Mouse (Mus musculus) heart, embryonic 15.5 days (tissue): ENCODE data around the gene Mrs2. TPM values are rescaled to one million over a fixed set of nuclear protein-coding genes. Genes with fewer than 3 reads are reported as not detected.
A peak's percentile ranks its signal among the peaks of the same experiment; 100 is the strongest.

ENCODE experiments used
- ATAC-seq: fragments of 200-750 bp; cut with Nextera tagmentation; replicated peaks from 2 replicates; pipeline ENCODE4 v1.8.0; 2017; ENCODE audit warnings: low read depth, moderate TSS enrichment; ENCODE audit not compliant: insufficient number of reproducible peaks, insufficient read depth, low FRiP score
- H3K27ac ChIP-seq: fragments of 300-500 bp; sonication (generic); 2 replicates; pipeline ENCODE4 v1.5.1; 2015; ENCODE audit warnings: mild to moderate bottlenecking, inconsistent platforms
- H3K27me3 ChIP-seq: fragments of 300-500 bp; sonication (generic); 2 replicates; pipeline ENCODE4 v1.6.1; 2015; ENCODE audit warnings: inconsistent platforms
- H3K36me3 ChIP-seq: fragments of 300-500 bp; sonication (generic); 2 replicates; pipeline ENCODE4 v1.6.1; 2015; ENCODE audit warnings: mild to moderate bottlenecking, inconsistent platforms
- H3K4me1 ChIP-seq: fragments of 300-500 bp; sonication (generic); replicated peaks from 2 replicates; pipeline ENCODE4 v1.6.1; 2015; ENCODE audit warnings: inconsistent platforms
- H3K4me2 ChIP-seq: fragments of 300-500 bp; sonication (generic); 2 replicates; pipeline ENCODE4 v1.6.1; 2015; ENCODE audit warnings: inconsistent platforms, mild to moderate bottlenecking, moderate library complexity
- H3K4me3 ChIP-seq: fragments of 300-500 bp; sonication (generic); 2 replicates; pipeline ENCODE4 v1.5.1; 2015; ENCODE audit warnings: mild to moderate bottlenecking, inconsistent platforms
- H3K9ac ChIP-seq: fragments of 300-500 bp; sonication (generic); 2 replicates; pipeline ENCODE4 v1.6.1; 2015; ENCODE audit warnings: mild to moderate bottlenecking, inconsistent platforms
- H3K9me3 ChIP-seq: fragments of 300-500 bp; sonication (generic); replicated peaks from 2 replicates; pipeline ENCODE4 v1.6.1; 2016; ENCODE audit warnings: inconsistent platforms
- WGBS: fragments of 180-500 bp; shearing (Covaris S2); methylation state at CpG from one replicate; pipeline ENCODE4 v1.1.7; 2015; ENCODE audit warnings: mixed read lengths; 5-methylcytosine and 5-hydroxymethylcytosine counted together
- polyA plus RNA-seq: library from polyadenylated mRNA; unstranded; fragments of >200 nt; fragmentation: Nextera tagmentation; extraction: Ambion mirVana; gene quantifications from 2 replicates; pipeline ENCODE4 v1.2.1, GENCODE M21; 2015

Gene Mrs2
- polyA plus RNA-seq, result 13.1 and 13.5 TPM in 2 replicates

DNA sequence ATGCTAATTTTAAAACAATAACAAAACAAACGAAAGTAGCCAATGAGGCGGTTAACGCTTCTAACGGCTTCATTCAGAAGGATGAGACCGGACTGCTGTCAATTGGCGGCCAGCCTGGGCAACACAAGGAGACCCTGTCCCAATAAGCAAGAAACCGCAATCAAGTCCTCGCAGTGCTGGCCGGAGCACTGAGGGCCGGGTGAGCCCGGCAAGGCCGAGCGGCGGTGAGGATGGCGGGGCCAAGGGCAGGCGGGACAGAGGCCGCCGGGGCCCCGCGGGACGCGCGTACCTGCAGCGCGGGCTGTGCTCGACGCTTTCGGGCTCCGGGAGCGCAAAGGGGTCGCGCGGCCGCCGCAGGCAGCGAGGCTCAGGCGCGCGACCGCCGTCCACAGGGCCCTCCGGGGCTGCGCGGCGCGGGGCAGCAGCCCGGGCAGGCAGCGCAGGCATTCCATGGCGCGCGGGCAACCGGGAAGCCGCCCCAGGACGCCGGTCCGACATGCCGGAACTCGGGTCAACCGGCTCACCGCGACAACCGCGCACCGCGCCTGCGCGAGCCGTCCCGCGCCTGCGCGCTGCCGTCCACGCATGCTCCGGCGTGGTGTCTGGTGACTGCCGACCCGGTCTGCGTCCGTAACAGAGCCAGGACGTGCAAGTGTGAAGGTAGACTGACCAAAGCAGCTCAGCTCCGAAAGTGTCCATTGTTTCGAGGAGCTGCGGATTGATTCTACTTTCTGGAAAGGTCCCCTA is at the start of gene Mrs2:
Gene Mrs2, minus strand, starts transcription at position 587 of the 747 bp plus-strand sequence.
- WGBS, result under 1% methylated on average over 84 of the region's 84 CpGs
- H3K4me3 ChIP-seq, result peak within 1 kb of the TSS; percentile 74
- peak; percentile 89 for ATAC-seq
- no peaks in the 10 kb centered on the region for H3K27me3 ChIP-seq
- peaks cover 16% of the 10 kb centered on the region for H3K4me1 ChIP-seq
- H3K36me3 ChIP-seq, result peaks cover 3% of the 10 kb centered on the region; the same call in 1 of the 2 replicates
- H3K4me2 ChIP-seq, result peak within 1 kb of the TSS; percentile 80
- H3K27ac ChIP-seq, result peak within 1 kb of the TSS; percentile 85
- no peaks in the 10 kb centered on the region for H3K9me3 ChIP-seq
- peak within 1 kb of the TSS; percentile 81 for H3K9ac ChIP-seq

- 82% methylated on average over 4 of the region's 4 CpGs for WGBS
- ATAC-seq, result no peak
- H3K4me2 ChIP-seq, result no peak overlapping the region
- H3K4me3 ChIP-seq, result no peak overlapping the region
- no peak overlapping the region for H3K9ac ChIP-seq
- no peaks in the 10 kb centered on the region for H3K4me1 ChIP-seq
- no peaks in the 10 kb centered on the region for H3K27me3 ChIP-seq
- H3K36me3 ChIP-seq, result no peaks in the 10 kb centered on the region
- H3K27ac ChIP-seq, result no peak overlapping the region
- H3K9me3 ChIP-seq, result no peaks in the 10 kb centered on the region
Measured at GRCm38 (mm10) chr13:25069765-25070164, 49.6 kb upstream of the Mrs2 start.

DNA sequence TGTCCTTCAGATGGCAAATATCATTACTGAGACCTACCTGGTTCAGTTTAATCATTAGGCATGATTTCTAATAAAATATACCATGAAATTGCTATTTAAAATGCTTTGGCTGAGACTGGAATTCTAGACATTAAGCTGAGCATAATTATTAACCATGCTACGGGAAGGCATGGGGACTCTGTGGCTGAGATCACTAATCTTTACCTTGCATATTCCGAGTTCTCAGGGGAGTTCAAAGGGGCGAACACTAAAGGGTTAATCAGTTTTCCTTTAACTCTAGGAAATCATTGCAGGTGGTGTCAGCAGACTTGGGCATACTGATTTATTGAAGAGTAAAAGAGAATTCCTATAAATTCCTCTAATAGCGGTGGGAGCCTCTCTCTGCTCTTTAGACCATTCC is 47.0 kb upstream of the Mrs2 start:
- no peak for ATAC-seq
- H3K4me1 ChIP-seq, result no peaks in the 10 kb centered on the region

GRCm38 (mm10) chr13:25066659-25067058 is 46.5 kb upstream of the Mrs2 start:
- Histone ChIP-seq H3K36me3 (no peaks in the 10 kb centered on the region), H3K4me1 (no peaks in the 10 kb centered on the region), H3K9ac (no peak overlapping the region), H3K9me3 (no peaks in the 10 kb centered on the region), H3K27me3 (no peaks in the 10 kb centered on the region), H3K4me2 (no peak overlapping the region), H3K4me3 (no peak overlapping the region), H3K27ac (no peak overlapping the region)
- ATAC-seq, result no peak
- 93% methylated on average over 2 of the region's 2 CpGs for WGBS

More for the DNA sequence above, 47.0 kb upstream of the Mrs2 start:
- Histone ChIP-seq H3K27ac (no peak overlapping the region), H3K36me3 (no peaks in the 10 kb centered on the region), H3K4me3 (no peak overlapping the region), H3K27me3 (no peaks in the 10 kb centered on the region), H3K9ac (no peak overlapping the region), H3K9me3 (no peaks in the 10 kb centered on the region), H3K4me2 (no peak overlapping the region)
- WGBS, result 78% methylated on average over 4 of the region's 4 CpGs

GRCm38 (mm10) chr13:25055873-25056667 is 35.9 kb upstream of the Mrs2 start, which contains the start of gene Dcdc2a:
Gene Dcdc2a, plus strand, starts transcription at chr13:25056004.
- Histone ChIP-seq H3K36me3 (no peaks in the 10 kb centered on the region), H3K4me1 (peaks cover 16% of the 10 kb centered on the region), H3K4me2 (peak within 1 kb of the TSS; percentile 94), H3K9ac (peak within 1 kb of the TSS; percentile 38), H3K27me3 (peaks cover 34% of the 10 kb centered on the region), H3K9me3 (no peaks in the 10 kb centered on the region), H3K4me3 (peak within 1 kb of the TSS; percentile 58), H3K27ac (no peak within 1 kb of the TSS)
- 6% methylated on average over 63 of the region's 63 CpGs for WGBS
- peak; percentile 35; the same call in 1 of the 2 replicates for ATAC-seq

GRCm38 (mm10) chr13:25055111-25055554 is 35.0 kb upstream of the Mrs2 start:
- peaks cover 34% of the 10 kb centered on the region for H3K27me3 ChIP-seq
- no peaks in the 10 kb centered on the region for H3K36me3 ChIP-seq
- H3K4me2 ChIP-seq, result peak overlapping the region; percentile 94
- H3K4me3 ChIP-seq, result peak overlapping the region; percentile 58
- peak; percentile 69 for ATAC-seq
- H3K4me1 ChIP-seq, result peaks cover 16% of the 10 kb centered on the region
- WGBS, result under 1% methylated on average over 35 of the region's 35 CpGs
- no peaks in the 10 kb centered on the region for H3K9me3 ChIP-seq
- peak overlapping the region; percentile 38 for H3K9ac ChIP-seq
- H3K27ac ChIP-seq, result no peak overlapping the region

DNA sequence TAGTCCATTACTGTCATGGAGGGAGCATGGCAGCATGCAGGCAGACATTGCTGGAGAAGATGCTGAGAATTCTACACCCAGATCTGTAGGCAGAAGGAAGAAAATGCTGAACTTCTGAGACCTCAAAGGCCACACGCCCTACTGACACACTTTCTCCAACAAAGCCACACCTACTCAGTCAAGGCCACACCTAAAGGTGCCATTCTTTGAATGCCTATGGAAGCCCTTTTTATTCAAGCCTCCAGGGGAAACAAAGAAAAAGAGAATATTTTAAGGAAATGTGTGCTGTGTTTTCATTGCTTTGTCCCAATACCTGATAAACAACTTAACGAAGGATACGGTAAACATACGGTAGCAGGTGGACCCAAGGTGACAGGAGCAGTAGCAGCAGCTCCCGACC is 32.5 kb upstream of the Mrs2 start:
- H3K27me3 ChIP-seq, result peaks cover 31% of the 10 kb centered on the region
- no peak for ATAC-seq
- 85% methylated on average over 5 of the region's 5 CpGs for WGBS

GRCm38 (mm10) chr13:25039488-25039887 is 19.3 kb upstream of the Mrs2 start:
- H3K27ac ChIP-seq, result no peak overlapping the region
- H3K4me3 ChIP-seq, result no peak overlapping the region
- no peak overlapping the region for H3K4me2 ChIP-seq
- 61% methylated on average over 2 of the region's 2 CpGs for WGBS
- no peaks in the 10 kb centered on the region for H3K9me3 ChIP-seq
- no peaks in the 10 kb centered on the region for H3K4me1 ChIP-seq
- ATAC-seq, result no peak
- H3K9ac ChIP-seq, result no peak overlapping the region
- H3K36me3 ChIP-seq, result no peaks in the 10 kb centered on the region
- H3K27me3 ChIP-seq, result no peaks in the 10 kb centered on the region

More for the DNA sequence above, 32.5 kb upstream of the Mrs2 start:
- H3K4me1 ChIP-seq, result peaks cover 16% of the 10 kb centered on the region
- H3K4me3 ChIP-seq, result no peak overlapping the region
- H3K9me3 ChIP-seq, result no peaks in the 10 kb centered on the region; the same call in 1 of the 2 replicates
- H3K36me3 ChIP-seq, result no peaks in the 10 kb centered on the region
- H3K27ac ChIP-seq, result no peak overlapping the region
- H3K9ac ChIP-seq, result no peak overlapping the region
- H3K4me2 ChIP-seq, result no peak overlapping the region

- H3K27ac ChIP-seq, result no peak overlapping the region
- 73% methylated on average over 3 of the region's 3 CpGs for WGBS
- no peak for ATAC-seq
- H3K4me1 ChIP-seq, result no peaks in the 10 kb centered on the region
- H3K27me3 ChIP-seq, result no peaks in the 10 kb centered on the region
- no peaks in the 10 kb centered on the region for H3K36me3 ChIP-seq
- H3K4me3 ChIP-seq, result no peak overlapping the region
- H3K9ac ChIP-seq, result no peak overlapping the region
- H3K4me2 ChIP-seq, result no peak overlapping the region
- no peaks in the 10 kb centered on the region for H3K9me3 ChIP-seq
Measured at GRCm38 (mm10) chr13:25027114-25027425, 6.9 kb upstream of the Mrs2 start.

DNA sequence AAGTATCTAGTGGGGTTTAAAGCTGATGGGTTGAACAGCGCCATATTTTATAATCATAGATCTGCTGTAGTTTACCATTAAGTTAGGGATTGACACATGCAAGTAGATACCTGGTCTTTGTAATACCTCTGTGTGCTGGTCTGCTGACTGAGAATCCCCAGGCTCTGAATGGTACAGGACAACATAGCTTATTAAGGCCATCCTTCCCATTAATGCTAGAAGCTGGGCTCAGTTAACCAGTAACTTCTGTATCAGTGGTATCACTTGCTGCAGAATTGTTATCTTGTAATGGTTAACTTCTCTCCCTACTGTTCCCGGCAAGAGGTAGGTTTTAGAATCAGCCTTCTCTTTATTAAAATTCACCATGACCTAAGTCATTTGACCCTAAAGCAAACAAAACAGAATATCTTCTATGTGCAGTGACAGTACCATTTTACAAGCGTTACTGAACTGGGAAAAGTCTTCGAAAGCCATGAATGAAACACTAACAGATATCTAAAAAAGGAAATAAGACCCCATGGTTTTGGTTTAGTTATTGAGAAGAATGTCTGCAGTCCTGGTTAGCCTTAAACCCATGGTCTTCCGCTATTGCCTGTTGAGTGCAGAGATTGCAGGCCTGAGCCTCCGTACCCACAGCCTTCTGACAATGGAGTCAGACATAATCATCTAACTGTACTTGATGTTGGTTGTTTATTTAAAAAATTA is 6.4 kb upstream of the Mrs2 start:
- H3K9me3 ChIP-seq, result no peaks in the 10 kb centered on the region
- ATAC-seq, result no peak
- no peak overlapping the region for H3K4me2 ChIP-seq
- no peaks in the 10 kb centered on the region for H3K4me1 ChIP-seq
- no peak overlapping the region for H3K9ac ChIP-seq
- H3K36me3 ChIP-seq, result no peaks in the 10 kb centered on the region
- H3K27me3 ChIP-seq, result no peaks in the 10 kb centered on the region
- H3K4me3 ChIP-seq, result no peak overlapping the region
- H3K27ac ChIP-seq, result no peak overlapping the region
- 84% methylated on average over 6 of the region's 6 CpGs for WGBS

DNA sequence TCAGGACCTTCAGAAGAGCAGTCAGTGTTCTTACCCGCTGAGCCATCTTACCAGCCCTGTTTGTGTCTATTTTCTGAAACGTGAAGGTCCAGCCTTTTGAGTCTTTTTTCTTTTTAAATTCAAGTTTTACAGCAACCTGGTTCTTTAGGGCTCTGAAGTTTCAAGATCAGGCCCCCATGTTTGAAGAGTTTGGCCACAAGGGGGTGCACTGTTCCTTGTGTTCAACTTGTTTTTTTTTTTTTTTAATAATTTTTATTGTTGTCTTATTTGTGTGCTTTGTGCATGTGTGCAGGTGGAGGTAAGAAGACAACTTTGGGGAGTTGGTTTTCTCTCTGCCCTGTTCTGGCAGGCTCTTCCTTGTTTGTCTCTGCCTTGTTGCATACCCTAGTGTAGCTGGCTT is 4.5 kb upstream of the Mrs2 start:
- Histone ChIP-seq H3K4me3 (no peak overlapping the region), H3K9me3 (no peaks in the 10 kb centered on the region), H3K27ac (no peak overlapping the region), H3K27me3 (no peaks in the 10 kb centered on the region), H3K4me1 (0 out of 2 replicates have a peak, but pooled peaks cover 3% of the 10 kb centered on the region), H3K9ac (no peak overlapping the region), H3K36me3 (no peaks in the 10 kb centered on the region), H3K4me2 (no peak overlapping the region)
- 30% methylated on average over 2 of the region's 2 CpGs for WGBS
- no peak for ATAC-seq
